Mouse (Mus musculus) heart, embryonic 14.5 days (tissue): ENCODE measurements around the gene Fbrsl1. TPM values are rescaled to one million over a fixed set of nuclear protein-coding genes. Genes with fewer than 3 reads are reported as not detected.

ENCODE experiments used
- ATAC-seq: fragments of 200-750 bp; cut with Nextera tagmentation; 2 replicates; pipeline ENCODE4 v1.8.0; 2017; ENCODE audit warnings: low read depth, moderate TSS enrichment; ENCODE audit not compliant: insufficient number of reproducible peaks, insufficient read depth, low FRiP score
- H3K27ac ChIP-seq, 2 experiments: fragments of 200-500 bp in 1 of 2; fragments of 300-500 bp in 1 of 2; sonication (generic) in 1 of 2; replicated peaks in 1 of 2; 2 replicates each; pipeline ENCODE4 v1.5.1; 2012 to 2014; ENCODE audit warnings: low read depth in 2 of 2, low read length in 2 of 2, control low read depth in 1 of 2, mild to moderate bottlenecking in 1 of 2, mixed read lengths in 1 of 2; ENCODE audit not compliant: control insufficient read depth in 1 of 2, insufficient read depth in 1 of 2
- H3K27me3 ChIP-seq: fragments of 300-500 bp; sonication (generic); 2 replicates; pipeline ENCODE4 v1.6.1; 2014; ENCODE audit warnings: mild to moderate bottlenecking, low read length, control low read depth; ENCODE audit not compliant: control insufficient read depth, insufficient read depth
- H3K36me3 ChIP-seq: fragments of 300-500 bp; sonication (generic); 2 replicates; pipeline ENCODE4 v1.6.1; 2014; ENCODE audit warnings: mild to moderate bottlenecking, control low read depth, low read length, mixed read lengths; ENCODE audit not compliant: control insufficient read depth, insufficient read depth
- H3K4me1 ChIP-seq, 2 experiments: fragments of 200-500 bp in 1 of 2; fragments of 300-500 bp in 1 of 2; sonication (generic) in 1 of 2; 2 replicates each; pipeline ENCODE4 v1.6.1; 2012 to 2014; ENCODE audit warnings: low read length in 2 of 2, control low read depth in 1 of 2, mixed read lengths in 1 of 2; ENCODE audit not compliant: control insufficient read depth in 2 of 2, insufficient read depth in 2 of 2
- H3K4me2 ChIP-seq: fragments of 300-500 bp; sonication (generic); 2 replicates; pipeline ENCODE4 v1.6.1; 2014; ENCODE audit warnings: mild to moderate bottlenecking, low read length
- H3K4me3 ChIP-seq, 2 experiments: fragments of 200-500 bp in 1 of 2; fragments of 300-500 bp in 1 of 2; sonication (generic) in 1 of 2; 2 replicates each; pipeline ENCODE4 v1.5.1; 2012 to 2014; ENCODE audit warnings: low read length in 2 of 2, mild to moderate bottlenecking in 2 of 2, control low read depth in 1 of 2, low read depth in 1 of 2, moderate library complexity in 1 of 2; ENCODE audit not compliant: control insufficient read depth in 1 of 2, insufficient read depth in 1 of 2
- H3K9ac ChIP-seq: fragments of 300-500 bp; sonication (generic); 2 replicates; pipeline ENCODE4 v1.6.1; 2014; ENCODE audit warnings: mild to moderate bottlenecking, low read length
- H3K9me3 ChIP-seq: fragments of 300-500 bp; sonication (generic); 2 replicates; pipeline ENCODE4 v1.6.1; 2016; ENCODE audit warnings: low read length, control low read depth; ENCODE audit not compliant: control insufficient read depth
- WGBS: fragments of 180-500 bp; shearing (Covaris S2); extraction: QIAGEN DNeasy Blood & Tissue Kit; methylation state at CpG from one replicate; pipeline ENCODE4 v1.1.7; 2014; 5-methylcytosine and 5-hydroxymethylcytosine counted together
- polyA plus RNA-seq: library from polyadenylated mRNA; unstranded; fragments of >200 nt; fragmentation: Nextera tagmentation; extraction: Ambion mirVana; gene quantifications from 2 replicates; pipeline ENCODE4 v1.2.1, GENCODE M21; 2014

Fbrsl1 gene
- 12.8 and 13.5 TPM in 2 replicates for polyA plus RNA-seq

DNA sequence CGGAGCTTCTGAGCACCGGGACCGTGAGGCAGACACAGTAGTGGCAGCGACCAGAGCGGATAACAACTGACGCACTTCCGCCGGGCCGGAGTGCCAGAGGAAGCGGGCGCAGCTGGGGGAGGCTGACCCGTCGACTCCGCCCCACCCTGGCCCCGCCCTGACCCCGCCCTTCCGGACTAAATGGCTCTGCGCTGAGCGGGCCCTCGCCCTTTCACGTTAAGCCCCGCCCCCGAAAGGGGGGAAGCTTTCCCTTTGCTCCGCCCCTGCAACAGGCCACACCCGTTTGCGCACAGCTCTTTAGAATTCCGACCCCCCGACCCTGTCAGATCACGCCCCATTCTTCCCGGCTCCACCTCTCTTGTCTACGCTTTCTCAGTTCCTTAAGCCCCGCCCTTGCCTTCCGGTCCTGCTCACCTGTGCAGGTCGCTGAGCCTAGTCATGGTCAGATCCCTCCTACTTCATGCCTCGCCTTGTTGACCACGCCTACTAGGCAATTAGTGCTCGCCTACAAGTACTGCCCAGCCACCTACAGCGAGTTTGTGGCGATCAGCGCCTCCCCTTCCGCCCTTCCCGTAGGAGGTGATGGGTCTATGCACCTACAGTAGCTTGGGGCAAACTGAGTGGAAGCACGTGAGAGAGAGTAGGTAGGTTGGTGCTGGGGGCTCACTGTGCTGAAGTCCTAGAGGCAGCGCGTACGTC lies at the start of gene Fbrsl1:
TSS of gene Fbrsl1 (minus strand) at position 68 of the 699 bp plus-strand sequence.
- peak; percentile 96 for ATAC-seq
- Histone ChIP-seq H3K36me3 (no peaks in the 10 kb centered on the region), H3K9me3 (no peaks in the 10 kb centered on the region), H3K27ac (peak within 1 kb of the TSS; percentile 41 to 81), H3K9ac (peak within 1 kb of the TSS; percentile 90), H3K27me3 (no peaks in the 10 kb centered on the region), H3K4me2 (peak within 1 kb of the TSS; percentile 86), H3K4me1 (peaks cover 11 to 24% of the 10 kb centered on the region in 2 experiments), H3K4me3 (peak within 1 kb of the TSS; percentile 78 to 97)
- WGBS, result 1% methylated on average over 40 of the region's 46 CpGs

DNA sequence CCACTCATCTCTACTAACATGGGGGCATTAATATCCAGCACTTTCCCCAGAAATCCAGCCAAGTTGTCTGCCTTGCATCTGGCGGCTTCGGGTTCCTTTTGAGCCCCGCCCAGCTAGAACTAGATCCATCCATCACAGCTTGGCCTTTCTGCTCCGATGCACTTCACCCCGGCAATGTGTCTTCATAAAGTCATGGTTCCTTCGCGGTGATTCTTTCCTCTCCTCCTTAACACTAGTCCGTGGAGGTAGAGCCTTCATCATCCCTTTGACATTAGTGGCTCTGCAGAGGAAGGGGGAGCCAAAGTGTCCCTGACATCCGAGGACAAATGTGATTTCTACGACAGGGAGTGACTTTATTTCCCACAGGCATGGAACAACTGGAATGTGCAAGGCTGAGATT lies 49.8 kb upstream of the Fbrsl1 start:
- Histone ChIP-seq H3K36me3 (no peaks in the 10 kb centered on the region), H3K4me3 (no peak overlapping the region), H3K9me3 (no peaks in the 10 kb centered on the region), H3K27ac (no peak overlapping the region), H3K4me2 (no peak overlapping the region), H3K27me3 (0 out of 2 replicates have a peak, but pooled peaks cover 6% of the 10 kb centered on the region), H3K9ac (no peak overlapping the region), H3K4me1 (no peaks in the 10 kb centered on the region)
- ATAC-seq, result no peak
- WGBS, result 64% methylated on average over 10 of the region's 10 CpGs

DNA sequence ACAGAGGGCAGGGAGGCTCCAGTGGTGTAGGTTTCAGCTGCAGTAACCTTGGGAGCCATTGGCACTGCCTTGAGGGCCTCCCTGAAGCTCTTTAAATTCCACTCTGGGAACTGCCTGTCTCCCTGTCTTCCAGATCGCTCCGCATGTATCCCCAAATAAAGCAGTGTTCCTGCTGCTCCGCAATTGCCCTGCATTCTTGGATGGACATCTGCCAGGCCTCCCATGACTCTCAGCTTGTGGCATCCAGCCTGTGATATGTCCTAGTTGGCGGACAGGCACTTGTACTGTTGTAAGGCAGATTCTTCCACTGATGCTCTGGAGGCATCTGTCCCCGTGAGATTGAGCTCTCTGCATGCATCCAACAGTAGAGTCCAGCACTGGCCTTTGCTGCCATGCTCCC lies 49.3 kb upstream of the Fbrsl1 start:
- no peaks in the 10 kb centered on the region for H3K36me3 ChIP-seq
- no peak overlapping the region for H3K9ac ChIP-seq
- no peak overlapping the region for H3K27ac ChIP-seq
- H3K4me2 ChIP-seq, result no peak overlapping the region
- H3K9me3 ChIP-seq, result no peaks in the 10 kb centered on the region
- H3K4me3 ChIP-seq, result no peak overlapping the region
- no peak for ATAC-seq
- H3K4me1 ChIP-seq, result no peaks in the 10 kb centered on the region
- 44% methylated on average over 5 of the region's 5 CpGs for WGBS
- H3K27me3 ChIP-seq, result 0 out of 2 replicates have a peak, but pooled peaks cover 6% of the 10 kb centered on the region

DNA sequence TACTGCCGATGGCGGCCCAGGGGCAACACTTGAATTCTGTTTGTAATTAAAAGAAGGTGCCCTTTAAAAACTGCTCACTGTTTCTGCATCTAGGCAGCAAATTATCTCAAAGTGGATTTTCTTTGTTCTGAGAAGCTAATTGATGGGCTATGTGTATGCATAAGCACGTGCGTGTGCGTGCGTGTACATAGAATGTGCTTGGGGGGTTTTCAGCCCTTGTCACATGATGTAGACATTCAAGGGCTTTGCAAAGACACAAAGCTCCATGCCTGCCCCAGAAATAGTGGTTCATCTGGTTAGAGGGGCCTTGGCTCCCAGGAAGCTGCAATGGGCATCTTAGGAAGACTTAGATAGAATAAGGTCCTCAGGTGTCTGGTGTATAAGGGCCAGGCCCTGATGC lies 46.7 kb upstream of the Fbrsl1 start:
- Histone ChIP-seq H3K4me2 (no peak overlapping the region), H3K27me3 (peaks cover 10% of the 10 kb centered on the region; the same call in 1 of the 2 replicates), H3K36me3 (no peaks in the 10 kb centered on the region), H3K4me3 (no peak overlapping the region), H3K4me1 (no peaks in the 10 kb centered on the region), H3K9me3 (no peaks in the 10 kb centered on the region), H3K27ac (no peak overlapping the region), H3K9ac (no peak overlapping the region)
- no peak for ATAC-seq
- 93% methylated on average over 6 of the region's 6 CpGs for WGBS

DNA sequence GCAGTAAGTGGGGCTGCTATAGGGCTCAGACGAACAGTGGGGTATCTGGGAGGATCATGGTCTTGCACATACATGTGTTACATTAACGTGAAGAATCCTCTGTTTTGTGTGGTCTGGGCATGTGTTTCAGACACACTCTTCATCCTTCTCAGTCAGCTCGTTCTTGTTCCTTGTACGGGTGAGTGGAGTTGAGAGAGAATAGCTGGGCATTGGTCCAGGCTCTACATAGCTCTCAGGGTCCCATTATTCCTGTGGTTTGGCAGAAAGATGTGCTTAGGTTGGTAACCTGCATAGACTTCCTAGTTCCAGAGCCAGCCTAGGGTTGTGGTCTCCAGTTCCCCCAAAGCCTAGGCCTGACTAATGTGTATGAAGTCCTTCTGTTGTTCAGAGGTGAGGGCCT lies 46.1 kb upstream of the Fbrsl1 start:
- no peak overlapping the region for H3K27ac ChIP-seq
- no peaks in the 10 kb centered on the region for H3K9me3 ChIP-seq
- peaks cover 15% of the 10 kb centered on the region; the same call in 1 of the 2 replicates for H3K27me3 ChIP-seq
- H3K4me1 ChIP-seq, result no peaks in the 10 kb centered on the region
- ATAC-seq, result no peak
- WGBS, result 61% methylated on average over 4 of the region's 4 CpGs
- no peak overlapping the region for H3K9ac ChIP-seq
- H3K4me2 ChIP-seq, result no peak overlapping the region
- H3K36me3 ChIP-seq, result no peaks in the 10 kb centered on the region
- no peak overlapping the region for H3K4me3 ChIP-seq

DNA sequence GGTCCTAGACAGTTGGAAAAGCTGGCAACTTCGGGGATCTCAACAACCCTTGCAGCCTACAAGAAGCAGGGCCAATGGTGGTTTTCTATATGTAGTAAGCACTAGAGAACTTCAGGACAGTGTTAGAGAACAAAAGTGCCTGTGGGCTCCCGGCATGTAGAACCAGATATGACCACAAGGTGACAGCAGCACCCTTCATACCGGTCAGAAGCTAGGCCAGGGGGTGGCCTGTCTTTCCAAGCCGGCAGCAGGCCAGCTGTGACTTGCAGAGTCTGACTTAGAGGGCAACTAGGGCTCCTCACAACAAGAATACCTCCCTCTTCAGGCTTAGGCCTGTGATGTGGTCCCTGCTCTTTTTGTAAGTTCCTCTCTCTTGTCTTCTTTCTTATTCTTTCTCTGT lies 45.5 kb upstream of the Fbrsl1 start:
- H3K9me3 ChIP-seq, result no peaks in the 10 kb centered on the region
- H3K4me3 ChIP-seq, result no peak overlapping the region
- no peaks in the 10 kb centered on the region for H3K4me1 ChIP-seq
- WGBS, result 3% methylated on average over 4 of the region's 4 CpGs
- H3K27me3 ChIP-seq, result peaks cover 21% of the 10 kb centered on the region; the same call in 1 of the 2 replicates
- no peak for ATAC-seq
- no peaks in the 10 kb centered on the region for H3K36me3 ChIP-seq
- no peak overlapping the region for H3K27ac ChIP-seq
- no peak overlapping the region for H3K4me2 ChIP-seq
- H3K9ac ChIP-seq, result no peak overlapping the region

DNA sequence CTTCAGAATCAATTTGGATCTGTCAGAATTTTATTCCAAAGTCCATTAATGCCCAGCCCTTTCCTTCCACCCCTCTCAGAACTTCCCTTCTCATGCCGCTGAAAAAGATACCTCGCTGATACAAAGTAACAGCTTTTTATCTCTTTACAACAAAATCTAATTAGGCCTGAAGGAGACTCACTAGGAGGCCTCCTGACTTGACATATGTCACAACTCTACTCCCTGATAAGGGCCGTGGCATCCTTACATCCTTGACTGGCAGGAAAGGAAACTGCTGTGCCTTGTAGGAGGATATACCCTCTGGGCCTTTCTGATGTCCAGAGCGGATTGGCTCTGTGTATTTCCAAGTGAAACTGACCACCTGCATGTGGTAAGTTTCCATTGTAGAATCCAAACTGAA lies 41.3 kb upstream of the Fbrsl1 start:
- Histone ChIP-seq H3K4me2 (no peak overlapping the region), H3K9ac (no peak overlapping the region), H3K36me3 (no peaks in the 10 kb centered on the region), H3K9me3 (no peaks in the 10 kb centered on the region), H3K4me1 (no peaks in the 10 kb centered on the region), H3K4me3 (no peak overlapping the region), H3K27me3 (peaks cover 26% of the 10 kb centered on the region; the same call in 1 of the 2 replicates), H3K27ac (no peak overlapping the region)
- 7% methylated on average over 4 of the region's 4 CpGs for WGBS
- no peak for ATAC-seq

DNA sequence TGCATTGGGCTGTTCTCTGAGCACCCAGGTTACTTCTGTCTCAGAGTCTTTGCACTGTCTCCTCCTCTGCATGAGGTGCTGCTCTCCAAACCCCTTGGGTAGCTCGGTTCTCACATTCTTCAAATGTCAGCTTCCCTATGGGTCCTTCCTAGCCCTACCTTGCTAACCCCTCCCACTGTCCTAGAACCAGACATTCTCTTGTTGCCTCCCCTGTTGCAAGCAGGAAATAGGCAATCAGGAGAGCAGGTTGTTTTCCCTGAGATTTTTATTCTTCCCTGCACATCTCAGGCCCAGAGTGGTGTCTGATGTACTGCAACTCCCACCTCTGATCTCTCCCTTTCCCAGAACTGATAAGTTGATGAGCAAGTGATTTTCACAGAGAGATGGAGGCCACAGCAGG lies 39.6 kb upstream of the Fbrsl1 start:
- peaks cover 36% of the 10 kb centered on the region for H3K27me3 ChIP-seq

More for the DNA sequence above, 39.6 kb upstream of the Fbrsl1 start:
- Histone ChIP-seq H3K9ac (no peak overlapping the region), H3K36me3 (no peaks in the 10 kb centered on the region), H3K9me3 (no peaks in the 10 kb centered on the region), H3K4me2 (no peak overlapping the region), H3K4me1 (no peaks in the 10 kb centered on the region), H3K4me3 (no peak overlapping the region), H3K27ac (no peak overlapping the region)
- ATAC-seq, result no peak
- WGBS, result 13% methylated on average over 1 of the region's 1 CpGs
